Mouse (Mus musculus) left cerebral cortex, postnatal 14 days (tissue): ENCODE results near the gene Tmem178. TPM values are rescaled to one million over a fixed set of nuclear protein-coding genes. Genes with fewer than 3 reads are reported as not detected.

ENCODE experiments used
- DNase-seq, 2 experiments: peaks; one replicate each; pipeline ENCODE4 v3.0.0; 2021 to 2022; ENCODE audit warnings: low spot score in 2 of 2, mixed read lengths in 1 of 2
- intact Hi-C: fragments of 180-260 bp; cut with DNase I; formaldehyde crosslinking; loops from one replicate; pipeline ENCODE4 v1.15.1; 2025
- total RNA-seq, 2 experiments: library from RNA; stranded (reverse); gene quantifications; 2 replicates each; pipeline ENCODE4 v1.2.3; 2021

The Tmem178 gene
- total RNA-seq, 2 experiments from 2014 or later, result 97.0 to 106 TPM

DNA sequence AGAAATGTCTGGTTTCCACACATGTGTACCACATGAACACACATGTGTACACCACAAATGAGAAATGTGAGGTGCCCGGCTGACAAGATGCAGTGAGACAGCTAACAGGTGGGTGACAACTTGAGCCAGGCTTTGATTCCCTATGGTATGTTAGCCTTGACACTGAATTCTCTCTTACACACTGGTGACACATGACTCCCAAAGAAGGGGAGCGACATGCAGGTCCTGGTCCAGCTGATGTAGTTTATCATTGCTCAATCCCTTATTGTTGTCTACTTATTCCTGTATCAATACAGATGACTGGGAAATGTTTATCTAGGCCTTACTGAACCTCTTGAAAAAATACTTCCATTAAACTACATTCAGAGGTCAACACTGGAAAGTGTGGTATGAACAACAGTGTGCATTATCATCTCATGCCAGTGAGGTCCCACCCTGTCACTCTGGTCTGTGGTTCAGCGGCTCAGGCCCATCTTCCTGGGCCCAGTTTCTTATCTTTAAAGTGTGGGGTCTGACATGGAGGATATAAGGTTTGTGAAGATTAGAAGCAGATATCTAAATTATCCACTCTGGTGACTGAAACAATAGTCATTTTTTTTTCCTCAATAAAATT lies 87.5 kb downstream of the Tmem178 start:
- intact Hi-C loops, result no loop called here
- DNase-seq, result no peak

GRCm38 (mm10) chr17:81032957-81033356 lies 88.5 kb downstream of the Tmem178 start:
- DNase-seq, result no peak
- intact Hi-C loops, result no loop called here

- intact Hi-C loops, result no loop called here
- DNase-seq, result no peak
Observed at GRCm38 (mm10) chr17:81035354-81035753, 90.9 kb downstream of the Tmem178 start.

GRCm38 (mm10) chr17:81038707-81039408 lies 94.4 kb downstream of the Tmem178 start:
- intact Hi-C loops, result no loop called here
- DNase-seq, result no peak

GRCm38 (mm10) chr17:81041662-81042061 lies 97.2 kb downstream of the Tmem178 start:
- intact Hi-C loops, result no loop called here
- DNase-seq, result no peak

GRCm38 (mm10) chr17:81044356-81044755 lies 99.9 kb downstream of the Tmem178 start:
- peak in 1 of 2 experiments; percentile 9 for DNase-seq
- intact Hi-C loops, result no loop called here

GRCm38 (mm10) chr17:81045115-81045514 lies 100.7 kb downstream of the Tmem178 start:
- no peak for DNase-seq
- intact Hi-C loops, result no loop called here

DNA sequence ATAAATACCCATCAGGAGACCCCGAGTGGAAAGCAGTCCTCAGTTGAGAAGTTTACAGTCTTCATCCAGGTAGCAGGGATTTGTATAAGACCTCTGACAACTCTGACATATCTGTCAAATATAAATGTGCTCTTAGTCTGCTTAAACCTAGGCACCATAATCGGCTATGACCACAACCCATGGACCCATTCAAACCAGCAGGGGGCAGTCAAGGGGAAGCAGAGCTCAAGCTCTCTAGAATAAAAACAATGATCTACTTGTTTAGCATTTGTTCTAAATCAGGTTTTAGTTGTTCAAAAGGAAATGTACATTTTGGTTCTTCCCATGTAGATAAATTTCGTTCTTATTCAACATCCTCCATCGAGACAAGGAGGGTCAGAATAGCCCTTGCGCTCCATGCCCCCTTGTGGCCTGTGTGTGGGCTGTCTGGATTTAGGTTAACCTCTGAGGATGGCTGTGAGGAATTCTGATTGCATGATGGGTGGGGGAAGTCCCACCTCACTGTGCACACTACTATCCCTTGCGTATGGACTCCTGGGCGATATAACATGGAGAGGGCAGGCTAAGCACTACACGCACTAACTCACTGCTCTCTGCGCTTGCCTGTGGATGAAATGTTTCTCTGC lies 101.2 kb downstream of the Tmem178 start:
- DNase-seq, result peak; percentile 32 to 38
- intact Hi-C loops, result no loop called here

DNA sequence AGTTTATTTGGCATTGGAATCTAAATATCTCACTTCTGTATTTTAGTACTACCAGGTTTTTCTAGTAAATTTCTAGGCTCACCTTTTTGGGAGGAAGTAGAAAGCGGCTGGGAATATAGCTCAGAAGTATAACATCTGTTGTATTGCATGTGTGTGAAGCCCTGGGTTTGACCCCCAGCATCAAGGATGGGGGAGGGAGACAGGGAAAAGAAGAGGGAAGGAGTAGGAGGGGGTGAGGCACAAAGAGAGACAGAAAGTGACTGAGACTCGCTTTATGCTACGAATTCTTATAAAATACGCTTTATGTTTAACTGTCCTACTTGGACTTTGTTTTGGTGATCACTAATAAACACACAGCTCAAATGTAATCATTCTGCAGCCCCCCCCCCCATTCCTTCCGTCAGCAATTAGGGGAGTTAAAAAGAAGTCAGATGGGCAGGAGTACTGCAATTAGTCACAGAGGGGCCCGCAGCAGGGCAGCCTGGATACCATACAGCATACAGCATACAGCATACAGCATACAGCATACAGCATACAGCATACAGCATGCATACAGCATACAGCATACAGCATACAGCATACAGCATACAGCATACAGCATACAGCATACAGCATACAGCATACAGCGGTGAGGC lies 103.6 kb downstream of the Tmem178 start:
- DNase-seq, result no peak
- intact Hi-C loops, result no loop called here

Other genes starting within 250 kb of the Tmem178 start
- gene Map4k3, start 216.1 kb upstream of the Tmem178 start, total RNA-seq, result 10 to 100 TPM; 62.2 to 64.8 TPM
- gene Thumpd2, start 120.5 kb downstream of the Tmem178 start, total RNA-seq, result 1 to 10 TPM; 4.2 to 6.1 TPM